Mouse (Mus musculus): Measurements from ENCODE around the gene Bmp6. TPM values are rescaled to one million over a fixed set of nuclear protein-coding genes. Genes with fewer than 3 reads are reported as not detected.

The Bmp6 gene
- polyA plus RNA-seq, 1 experiment = 0.73 TPM

GRCm38 (mm10) chr13:38537521-38537920 lies 192.6 kb downstream of the Bmp6 start:
- no peak overlapping the region for H3K27ac ChIP-seq (ENCODE audit: insufficient read depth, low read length)
- H3K4me3 ChIP-seq (ENCODE audit: low read depth, low read length) = no peak overlapping the region
- H3K36me3 ChIP-seq (ENCODE audit: control insufficient read depth, insufficient read depth, low read length, poor library complexity, severe bottlenecking) = no peaks in the 10 kb centered on the region
- no peaks in the 10 kb centered on the region for H3K27me3 ChIP-seq (ENCODE audit: control insufficient read depth, insufficient read depth, low read length, poor library complexity, severe bottlenecking)
- H3K9me3 ChIP-seq (replicated peaks; ENCODE audit: control insufficient read depth, insufficient read depth, low read length, poor library complexity, severe bottlenecking) = no peaks in the 10 kb centered on the region
- H3K9ac ChIP-seq (ENCODE audit: low read depth, poor library complexity, severe bottlenecking) = no peak overlapping the region
- TF ChIP-seq EP300 (IDR thresholded peaks at IDR 0.05; ENCODE audit: insufficient read depth, low read depth, low read length) (no peak), CTCF (IDR thresholded peaks at IDR 0.05; ENCODE audit: low read depth, low read length) (no peak), POLR2A (IDR thresholded peaks at IDR 0.05; ENCODE audit: insufficient read depth, low read length) (no peak)
- H3K4me1 ChIP-seq (ENCODE audit: control insufficient read depth, insufficient read depth, low read length) = no peaks in the 10 kb centered on the region

- TF ChIP-seq CTCF (IDR thresholded peaks at IDR 0.05; ENCODE audit: low read depth, low read length) = no peak
- TF ChIP-seq POLR2A (IDR thresholded peaks at IDR 0.05; ENCODE audit: insufficient read depth, low read length) = no peak
- TF ChIP-seq EP300 (IDR thresholded peaks at IDR 0.05; ENCODE audit: insufficient read depth, low read depth, low read length) = no peak
- Histone ChIP-seq H3K4me1 (ENCODE audit: control insufficient read depth, insufficient read depth, low read length) (no peaks in the 10 kb centered on the region), H3K4me3 (ENCODE audit: low read depth, low read length) (no peak overlapping the region), H3K36me3 (ENCODE audit: control insufficient read depth, insufficient read depth, low read length, poor library complexity, severe bottlenecking) (no peaks in the 10 kb centered on the region), H3K9ac (ENCODE audit: low read depth, poor library complexity, severe bottlenecking) (no peak overlapping the region), H3K9me3 (replicated peaks; ENCODE audit: control insufficient read depth, insufficient read depth, low read length, poor library complexity, severe bottlenecking) (no peaks in the 10 kb centered on the region), H3K27me3 (ENCODE audit: control insufficient read depth, insufficient read depth, low read length, poor library complexity, severe bottlenecking) (no peaks in the 10 kb centered on the region), H3K27ac (ENCODE audit: insufficient read depth, low read length) (no peak overlapping the region)
Measured at GRCm38 (mm10) chr13:38539192-38539900, 194.4 kb downstream of the Bmp6 start.

- no peaks in the 10 kb centered on the region for H3K9me3 ChIP-seq (replicated peaks; ENCODE audit: control insufficient read depth, insufficient read depth, low read length, poor library complexity, severe bottlenecking)
- H3K9ac ChIP-seq (ENCODE audit: low read depth, poor library complexity, severe bottlenecking) = no peak overlapping the region
- no peak overlapping the region for H3K4me3 ChIP-seq (ENCODE audit: low read depth, low read length)
- peaks cover 1% of the 10 kb centered on the region for H3K4me1 ChIP-seq (ENCODE audit: control insufficient read depth, insufficient read depth, low read length)
- TF ChIP-seq POLR2A (IDR thresholded peaks at IDR 0.05; ENCODE audit: insufficient read depth, low read length) (no peak), CTCF (IDR thresholded peaks at IDR 0.05; ENCODE audit: low read depth, low read length) (no peak), EP300 (IDR thresholded peaks at IDR 0.05; ENCODE audit: insufficient read depth, low read depth, low read length) (no peak)
- H3K36me3 ChIP-seq (ENCODE audit: control insufficient read depth, insufficient read depth, low read length, poor library complexity, severe bottlenecking) = no peaks in the 10 kb centered on the region
- 0 out of 2 replicates have a peak, but pooled peaks cover 1% of the 10 kb centered on the region for H3K27me3 ChIP-seq (ENCODE audit: control insufficient read depth, insufficient read depth, low read length, poor library complexity, severe bottlenecking)
- H3K27ac ChIP-seq (ENCODE audit: insufficient read depth, low read length) = no peak overlapping the region
Measured at GRCm38 (mm10) chr13:38543455-38544125, 198.7 kb downstream of the Bmp6 start.

- H3K27me3 ChIP-seq (ENCODE audit: control insufficient read depth, insufficient read depth, low read length, poor library complexity, severe bottlenecking) = 0 out of 2 replicates have a peak, but pooled peaks cover 1% of the 10 kb centered on the region
- peaks cover 1% of the 10 kb centered on the region for H3K4me1 ChIP-seq (ENCODE audit: control insufficient read depth, insufficient read depth, low read length)
- no peak overlapping the region for H3K9ac ChIP-seq (ENCODE audit: low read depth, poor library complexity, severe bottlenecking)
- no peaks in the 10 kb centered on the region for H3K9me3 ChIP-seq (replicated peaks; ENCODE audit: control insufficient read depth, insufficient read depth, low read length, poor library complexity, severe bottlenecking)
- no peak overlapping the region for H3K27ac ChIP-seq (ENCODE audit: insufficient read depth, low read length)
- no peak overlapping the region for H3K4me3 ChIP-seq (ENCODE audit: low read depth, low read length)
- TF ChIP-seq POLR2A (IDR thresholded peaks at IDR 0.05; ENCODE audit: insufficient read depth, low read length) = no peak
- H3K36me3 ChIP-seq (ENCODE audit: control insufficient read depth, insufficient read depth, low read length, poor library complexity, severe bottlenecking) = no peaks in the 10 kb centered on the region
Measured at GRCm38 (mm10) chr13:38544769-38545445, 200.0 kb downstream of the Bmp6 start.

- no peak for TF ChIP-seq CTCF (IDR thresholded peaks at IDR 0.05; ENCODE audit: low read depth, low read length)
- no peak for TF ChIP-seq EP300 (IDR thresholded peaks at IDR 0.05; ENCODE audit: insufficient read depth, low read depth, low read length)
- TF ChIP-seq POLR2A (IDR thresholded peaks at IDR 0.05; ENCODE audit: insufficient read depth, low read length) = no peak
- Histone ChIP-seq H3K4me1 (ENCODE audit: control insufficient read depth, insufficient read depth, low read length) (peaks cover 1% of the 10 kb centered on the region), H3K27me3 (ENCODE audit: control insufficient read depth, insufficient read depth, low read length, poor library complexity, severe bottlenecking) (0 out of 2 replicates have a peak, but pooled peaks cover 1% of the 10 kb centered on the region), H3K9me3 (replicated peaks; ENCODE audit: control insufficient read depth, insufficient read depth, low read length, poor library complexity, severe bottlenecking) (no peaks in the 10 kb centered on the region), H3K9ac (ENCODE audit: low read depth, poor library complexity, severe bottlenecking) (no peak overlapping the region), H3K27ac (ENCODE audit: insufficient read depth, low read length) (no peak overlapping the region), H3K36me3 (ENCODE audit: control insufficient read depth, insufficient read depth, low read length, poor library complexity, severe bottlenecking) (no peaks in the 10 kb centered on the region), H3K4me3 (ENCODE audit: low read depth, low read length) (no peak overlapping the region)
Measured at GRCm38 (mm10) chr13:38545460-38545859, 200.6 kb downstream of the Bmp6 start.

Measured in ES-Bruce4 (cell line).